In the genomic region with DNA sequence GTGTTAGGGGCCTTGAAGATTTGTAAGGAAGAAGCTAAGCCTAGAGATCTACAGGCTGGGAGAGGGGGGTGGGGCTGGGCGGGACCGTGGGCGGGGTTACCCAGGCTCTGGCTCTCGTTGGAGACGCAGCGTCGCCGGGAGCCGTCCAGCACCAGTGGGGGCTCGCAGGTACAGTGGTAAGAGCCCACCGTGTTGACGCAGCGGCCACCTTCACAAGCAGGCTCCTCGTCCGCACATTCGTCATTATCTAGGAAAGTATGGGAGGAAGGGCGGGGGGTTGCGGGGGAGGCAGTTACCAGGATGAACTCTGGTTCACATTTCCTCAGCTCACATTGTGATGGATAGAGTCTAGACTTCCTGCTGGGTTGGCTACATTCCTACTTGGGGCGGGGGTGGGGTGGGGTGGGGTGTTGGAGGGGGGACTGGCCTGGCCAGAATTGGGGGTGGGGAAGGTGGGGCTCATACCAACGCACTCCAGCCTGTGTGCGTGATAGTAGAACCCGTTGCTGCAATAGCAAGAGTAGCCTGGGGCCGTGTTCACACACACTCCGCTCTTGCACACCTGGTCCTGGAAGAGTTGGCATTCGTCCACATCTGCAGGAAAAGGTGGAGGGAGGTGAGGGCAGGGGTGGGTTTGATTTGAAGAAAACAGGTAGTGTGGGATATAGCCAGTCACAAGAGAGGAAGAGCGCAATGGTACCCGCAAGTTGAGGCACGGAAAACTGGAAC, we compare ENCODE assay signal across 8 mouse cellular contexts. TPM values are rescaled to one million over a fixed set of nuclear protein-coding genes. Genes with fewer than 3 reads are reported as not detected.
DNase-seq lines count a peak whose midpoint lies in the region; ATAC-seq and TF ChIP-seq lines count a peak whose summit lies in the region.

No protein-coding gene starts in this region.

- H3K36me3 ChIP-seq in embryonic facial prominence, embryonic 13.5 days = peaks cover 19% of the 10 kb centered on the region
- H3K36me3 ChIP-seq in intestine, postnatal 0 days (ENCODE audit: control insufficient read depth, insufficient read depth) = 0 out of 2 replicates have a peak, but pooled peaks cover 1% of the 10 kb centered on the region
- H3K36me3 ChIP-seq in midbrain, embryonic 12.5 days = peaks cover under 1% of the 10 kb centered on the region; the same call in 1 of the 2 replicates

- peak overlapping the region; percentile 24; the same call in 1 of the 2 replicates for H3K27ac ChIP-seq in embryonic facial prominence, embryonic 13.5 days
- H3K27ac ChIP-seq in intestine, postnatal 0 days (ENCODE audit: low read depth, low read length) = no peak overlapping the region
- H3K27ac ChIP-seq in midbrain, embryonic 12.5 days (replicated peaks) = no peak overlapping the region

- ATAC-seq in embryonic facial prominence, embryonic 13.5 days (ENCODE audit: insufficient number of reproducible peaks, insufficient read depth, low FRiP score, low TSS enrichment, low read depth) = peak; percentile 43; the same call in 1 of the 2 replicates
- 0 out of 2 replicates have a peak, but pooled peaks have one; percentile 14 for ATAC-seq in intestine, postnatal 0 days
- no peak for ATAC-seq in midbrain, embryonic 12.5 days (ENCODE audit: low FRiP score, low read depth)
- no peak for ATAC-seq in frontal cortex, adult (ENCODE audit: low TSS enrichment)

- no peak for TF ChIP-seq CTCF in intestine, postnatal 0 days (IDR thresholded peaks at IDR 0.05; ENCODE audit: low read depth)

- no peak overlapping the region for H3K9ac ChIP-seq in embryonic facial prominence, embryonic 13.5 days
- H3K9ac ChIP-seq in intestine, postnatal 0 days (ENCODE audit: low read depth, low read length) = no peak overlapping the region
- H3K9ac ChIP-seq in midbrain, embryonic 12.5 days (replicated peaks) = no peak overlapping the region

- peaks cover 26% of the 10 kb centered on the region for H3K27me3 ChIP-seq in embryonic facial prominence, embryonic 13.5 days
- no peaks in the 10 kb centered on the region for H3K27me3 ChIP-seq in intestine, postnatal 0 days (replicated peaks; ENCODE audit: control insufficient read depth, insufficient read depth, low read length)
- H3K27me3 ChIP-seq in midbrain, embryonic 12.5 days = peaks cover 28% of the 10 kb centered on the region

- 7% methylated on average over 28 of the region's 28 CpGs for WGBS in embryonic facial prominence, embryonic 13.5 days
- 16% methylated on average over 28 of the region's 28 CpGs for WGBS in intestine, postnatal 0 days
- WGBS in midbrain, embryonic 12.5 days = 13% methylated on average over 28 of the region's 28 CpGs

- H3K4me1 ChIP-seq in embryonic facial prominence, embryonic 13.5 days = peaks cover 12% of the 10 kb centered on the region; the same call in 1 of the 2 replicates
- H3K4me1 ChIP-seq in intestine, postnatal 0 days (replicated peaks; ENCODE audit: control insufficient read depth, insufficient read depth, low read length) = no peaks in the 10 kb centered on the region; the same call in 1 of the 2 replicates
- peaks cover 10% of the 10 kb centered on the region for H3K4me1 ChIP-seq in midbrain, embryonic 12.5 days

- peak; percentile 42 for DNase-seq in embryo, embryonic 10 days (ENCODE audit: low spot score)
- no peak for DNase-seq in embryo, embryonic 9.5 days (ENCODE audit: extremely low spot score)
- DNase-seq in cerebellum, adult 9-11 months = no peak
- DNase-seq in spleen, postnatal 36 days (ENCODE audit: low spot score in 2 of 2) = no peak

- H3K9me3 ChIP-seq in embryonic facial prominence, embryonic 13.5 days = peaks cover 4% of the 10 kb centered on the region; the same call in 1 of the 2 replicates
- H3K9me3 ChIP-seq in intestine, postnatal 0 days (ENCODE audit: control insufficient read depth) = 0 out of 2 replicates have a peak, but pooled peaks cover 1% of the 10 kb centered on the region
- H3K9me3 ChIP-seq in midbrain, embryonic 12.5 days = peaks cover 6% of the 10 kb centered on the region

- peak overlapping the region; percentile 35 for H3K4me3 ChIP-seq in embryonic facial prominence, embryonic 13.5 days
- peak overlapping the region; percentile 23 for H3K4me3 ChIP-seq in intestine, postnatal 0 days (ENCODE audit: low read depth, low read length)
- H3K4me3 ChIP-seq in midbrain, embryonic 12.5 days = peak overlapping the region; percentile 25; the same call in 1 of the 2 replicates

- peak overlapping the region; percentile 59 for H3K4me2 ChIP-seq in embryonic facial prominence, embryonic 13.5 days
- peak overlapping the region; percentile 63 for H3K4me2 ChIP-seq in intestine, postnatal 0 days (replicated peaks; ENCODE audit: low read depth)
- H3K4me2 ChIP-seq in midbrain, embryonic 12.5 days (replicated peaks) = peak overlapping the region; percentile 52

RNA-seq across cellular contexts. Expression of a gene that starts 28.5 kb away (rescaled TPM):
- 32.0 and 40.3 TPM in 2 replicates for polyA plus RNA-seq in embryonic facial prominence, embryonic 13.5 days (2015; fragmentation: Nextera tagmentation; extraction: Ambion mirVana)
- polyA plus RNA-seq in intestine, postnatal 0 days (2015; fragmentation: Nextera tagmentation; extraction: Ambion mirVana) = 40.7 and 43.7 TPM in 2 replicates
- polyA plus RNA-seq in midbrain, embryonic 12.5 days (2016; fragmentation: Nextera tagmentation; extraction: Ambion mirVana) = 10.1 and 10.2 TPM in 2 replicates

RNA-seq across cellular contexts. Expression of a gene that starts 46.8 kb away (rescaled TPM):
- 61.5 and 70.6 TPM in 2 replicates for polyA plus RNA-seq in embryonic facial prominence, embryonic 13.5 days (2015; fragmentation: Nextera tagmentation; extraction: Ambion mirVana)
- polyA plus RNA-seq in intestine, postnatal 0 days (2015; fragmentation: Nextera tagmentation; extraction: Ambion mirVana) = 26.9 and 29.1 TPM in 2 replicates
- polyA plus RNA-seq in midbrain, embryonic 12.5 days (2016; fragmentation: Nextera tagmentation; extraction: Ambion mirVana) = 77.3 and 78.1 TPM in 2 replicates

RNA-seq across cellular contexts. Expression of a gene that starts 48.2 kb away (rescaled TPM):
- not detected in 2 replicates for polyA plus RNA-seq in embryonic facial prominence, embryonic 13.5 days (2015; fragmentation: Nextera tagmentation; extraction: Ambion mirVana)
- polyA plus RNA-seq in intestine, postnatal 0 days (2015; fragmentation: Nextera tagmentation; extraction: Ambion mirVana) = 0.61 and 0.72 TPM in 2 replicates
- 0.87 TPM in 1 of 2 replicates, not detected in the other for polyA plus RNA-seq in midbrain, embryonic 12.5 days (2016; fragmentation: Nextera tagmentation; extraction: Ambion mirVana)

RNA-seq across cellular contexts. Expression of a gene that starts 50.8 kb away (rescaled TPM):
- polyA plus RNA-seq in embryonic facial prominence, embryonic 13.5 days (2015; fragmentation: Nextera tagmentation; extraction: Ambion mirVana) = 33.8 and 35.7 TPM in 2 replicates
- polyA plus RNA-seq in intestine, postnatal 0 days (2015; fragmentation: Nextera tagmentation; extraction: Ambion mirVana) = 6.6 and 7.5 TPM in 2 replicates
- polyA plus RNA-seq in midbrain, embryonic 12.5 days (2016; fragmentation: Nextera tagmentation; extraction: Ambion mirVana) = 59.8 and 61.2 TPM in 2 replicates

Comparison
In these comparisons a context has a peak if more than half of its experiments do, and no peak if none do; other contexts are left out.
1. ATAC-seq: peak in embryonic facial prominence, embryonic 13.5 days (single experiment) and intestine, postnatal 0 days (single experiment); none in midbrain, embryonic 12.5 days (single experiment) and frontal cortex, adult (single experiment).
2. Peak in every context shown above with its lines, with median percentiles within 50 percentile points of each other: H3K4me2 ChIP-seq and H3K4me3 ChIP-seq.